Mouse (Mus musculus) bone marrow macrophage, adult 2 months (primary cell): ENCODE results near the gene Nemp2.

Experiments used
- CTCF ChIP-seq: IDR thresholded peaks from 2 replicates; pipeline ENCODE4 v1.5.1; 2012; ENCODE audit warnings: low read depth, mild to moderate bottlenecking, low read length, moderate library complexity
- POLR2A ChIP-seq: IDR thresholded peaks from 2 replicates; pipeline ENCODE4 v1.6.1; 2012; ENCODE audit warnings: mild to moderate bottlenecking, low read depth, low read length, borderline replicate concordance

DNA sequence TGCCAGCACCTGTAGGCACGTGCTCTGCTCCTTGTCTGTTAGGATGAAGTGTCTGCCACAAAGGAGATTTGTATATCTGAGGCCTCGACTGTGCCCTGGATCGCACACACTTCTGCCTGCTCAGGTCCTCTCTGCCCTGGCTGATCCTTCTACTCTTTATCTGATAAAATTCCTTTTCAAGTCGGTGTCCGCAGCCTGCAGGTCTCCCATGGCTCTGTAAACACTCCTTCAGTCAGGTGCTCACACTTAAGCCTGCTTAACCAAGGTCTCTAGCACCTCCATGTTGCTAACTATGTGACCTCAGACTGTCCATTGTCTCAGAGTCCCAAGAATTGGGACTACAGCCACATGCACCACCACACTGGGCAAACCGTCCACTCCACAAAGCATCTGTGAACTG, 9.8 kb downstream of the Nemp2 start:
- TF ChIP-seq CTCF (no peak), POLR2A (no peak)
